Mouse (Mus musculus): ENCODE results near the gene Avp. TPM values are rescaled to one million over a fixed set of nuclear protein-coding genes. Genes with fewer than 3 reads are reported as not detected.

The Avp gene
- polyA plus RNA-seq, 1 experiment from 2014 or later: 0.54 TPM

DNA sequence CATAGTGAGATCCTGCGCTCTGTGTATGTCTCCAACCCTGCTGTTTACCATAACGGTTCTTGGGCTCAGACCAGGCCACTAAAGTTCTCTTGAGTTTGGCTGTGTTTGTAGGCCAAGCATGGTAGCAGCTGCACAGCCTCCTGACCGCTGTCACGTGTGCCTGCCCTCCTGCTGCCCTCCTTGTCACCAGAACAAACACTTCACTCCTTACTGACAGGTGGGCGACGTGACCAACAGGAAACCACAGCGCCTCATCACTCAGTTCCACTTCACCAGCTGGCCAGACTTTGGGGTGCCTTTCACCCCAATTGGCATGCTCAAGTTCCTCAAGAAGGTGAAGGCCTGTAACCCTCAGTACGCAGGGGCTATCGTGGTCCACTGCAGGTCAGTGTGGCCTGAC is 42.1 kb downstream of the Avp start:
- Histone ChIP-seq H3K4me1 (replicated peaks) (no peaks in the 10 kb centered on the region), H3K27ac (ENCODE audit: poor library complexity, severe bottlenecking) (no peak overlapping the region), H3K4me3 (no peak overlapping the region), H3K36me3 (peaks cover 82% of the 10 kb centered on the region), H3K27me3 (replicated peaks) (no peaks in the 10 kb centered on the region), H3K9me3 (replicated peaks) (no peaks in the 10 kb centered on the region), H3K9ac (no peak overlapping the region), H3K4me2 (no peak overlapping the region)
- 86% methylated on average over 9 of the region's 9 CpGs for WGBS
- no peak for ATAC-seq (ENCODE audit: insufficient number of reproducible peaks, low FRiP score)

DNA sequence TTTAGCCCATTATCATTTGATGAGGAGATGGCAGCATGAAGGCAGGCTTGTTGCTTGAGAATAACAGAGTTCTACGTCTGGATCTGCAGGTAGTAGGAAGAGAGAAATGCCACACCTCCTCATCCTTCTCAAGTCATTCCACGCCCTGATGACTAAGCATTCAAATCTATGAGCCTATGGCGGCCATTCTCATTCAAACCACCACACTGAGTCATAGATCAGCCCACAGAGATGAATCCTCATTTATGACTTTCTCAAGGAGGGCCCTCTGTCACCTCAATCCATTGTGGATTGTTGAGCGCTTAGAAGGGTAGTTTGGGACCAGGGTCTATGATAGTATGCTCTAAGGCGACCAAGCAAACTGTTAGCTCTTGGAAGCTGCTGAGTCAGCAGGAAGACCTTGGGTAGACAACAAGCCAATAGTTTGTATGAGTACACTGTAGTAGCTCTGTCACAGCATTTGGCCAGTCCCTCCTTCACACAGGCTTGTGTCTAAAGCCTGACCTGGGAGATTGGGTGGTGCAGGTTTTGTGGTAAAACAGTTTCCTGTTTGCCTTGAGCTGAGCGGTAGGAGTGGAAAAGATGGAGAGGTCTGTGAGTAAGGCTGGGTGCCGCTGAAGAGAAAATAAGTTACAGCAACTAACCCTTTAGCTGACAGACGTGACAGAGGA is 43.3 kb downstream of the Avp start:
- 87% methylated on average over 8 of the region's 8 CpGs for WGBS
- peaks cover 81% of the 10 kb centered on the region for H3K36me3 ChIP-seq
- H3K4me2 ChIP-seq: no peak overlapping the region
- no peak overlapping the region for H3K27ac ChIP-seq (ENCODE audit: poor library complexity, severe bottlenecking)
- no peaks in the 10 kb centered on the region for H3K9me3 ChIP-seq (replicated peaks)
- no peaks in the 10 kb centered on the region for H3K4me1 ChIP-seq (replicated peaks)
- H3K27me3 ChIP-seq (replicated peaks): no peaks in the 10 kb centered on the region
- no peak overlapping the region for H3K4me3 ChIP-seq
- no peak for ATAC-seq (ENCODE audit: insufficient number of reproducible peaks, low FRiP score)
- no peak overlapping the region for H3K9ac ChIP-seq

DNA sequence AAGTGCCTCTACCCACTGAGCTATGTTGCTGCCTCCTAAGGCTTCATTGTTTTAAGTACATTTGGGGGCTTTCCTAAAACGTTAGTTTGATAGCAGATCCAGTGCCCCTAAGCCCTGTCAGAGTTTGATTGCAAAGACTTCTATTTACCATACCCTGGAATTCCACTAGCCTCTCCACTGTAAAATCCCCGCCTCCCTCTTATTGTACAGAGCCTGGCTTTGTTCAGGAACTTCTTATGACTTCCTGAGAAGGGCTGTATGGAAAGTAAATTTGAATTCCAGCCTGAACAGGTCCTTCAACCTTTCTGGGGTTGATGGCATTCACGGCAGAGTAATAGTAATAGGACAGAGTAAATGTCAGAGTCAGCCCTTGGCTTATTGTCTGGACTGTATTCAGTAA is 45.5 kb downstream of the Avp start:
- no peak for ATAC-seq (ENCODE audit: insufficient number of reproducible peaks, low FRiP score)
- Histone ChIP-seq H3K9me3 (replicated peaks) (no peaks in the 10 kb centered on the region), H3K9ac (no peak overlapping the region), H3K27me3 (replicated peaks) (no peaks in the 10 kb centered on the region), H3K36me3 (peaks cover 79% of the 10 kb centered on the region), H3K4me2 (no peak overlapping the region), H3K27ac (ENCODE audit: poor library complexity, severe bottlenecking) (no peak overlapping the region), H3K4me3 (no peak overlapping the region), H3K4me1 (replicated peaks) (no peaks in the 10 kb centered on the region)
- 78% methylated on average over 3 of the region's 3 CpGs for WGBS

DNA sequence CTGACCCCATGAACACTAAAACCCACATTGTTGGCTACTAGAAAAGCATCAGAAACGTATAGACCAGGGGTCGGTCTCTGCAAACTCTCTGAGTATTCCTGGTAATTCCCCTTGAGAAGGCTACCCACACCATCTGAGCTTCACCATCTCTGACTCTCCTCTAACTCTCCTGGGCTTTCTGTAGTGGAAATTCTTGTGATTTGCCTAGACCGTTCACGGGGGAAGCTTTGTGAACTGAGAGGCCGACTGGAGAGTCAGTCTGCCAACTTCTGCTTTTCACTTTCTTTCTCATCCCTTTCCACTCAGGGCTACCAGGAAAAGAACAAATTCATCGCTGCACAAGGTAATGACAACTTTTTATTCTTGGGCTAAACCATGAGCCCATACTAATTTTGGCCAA is 47.3 kb downstream of the Avp start:
- H3K36me3 ChIP-seq: peaks cover 68% of the 10 kb centered on the region
- H3K27me3 ChIP-seq (replicated peaks): no peaks in the 10 kb centered on the region
- H3K9ac ChIP-seq: no peak overlapping the region
- H3K9me3 ChIP-seq (replicated peaks): no peaks in the 10 kb centered on the region
- no peak overlapping the region for H3K4me2 ChIP-seq
- ATAC-seq (ENCODE audit: insufficient number of reproducible peaks, low FRiP score): no peak
- no peak overlapping the region for H3K4me3 ChIP-seq
- WGBS: 87% methylated on average over 6 of the region's 6 CpGs
- no peak overlapping the region for H3K27ac ChIP-seq (ENCODE audit: poor library complexity, severe bottlenecking)
- no peaks in the 10 kb centered on the region for H3K4me1 ChIP-seq (replicated peaks)

DNA sequence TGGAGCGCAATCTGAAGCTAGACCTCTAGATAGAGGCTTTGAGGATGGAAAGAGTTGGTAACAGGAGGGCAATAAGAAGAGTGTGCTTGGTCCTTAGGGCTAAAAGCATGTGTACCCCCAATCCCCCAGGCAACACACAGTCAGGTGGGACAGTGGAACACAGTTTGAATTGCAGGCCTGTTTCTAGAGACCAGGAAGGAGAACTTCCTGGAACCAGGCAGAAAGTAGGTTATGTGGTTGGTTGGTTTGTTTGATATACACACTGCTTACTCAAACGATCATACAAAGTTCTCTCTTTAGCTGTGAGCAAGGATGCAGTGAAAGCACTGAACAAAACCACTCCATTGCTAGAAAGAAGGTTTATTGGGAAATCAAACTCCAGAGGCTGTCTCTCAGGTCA is 50.2 kb downstream of the Avp start:
- H3K4me1 ChIP-seq (replicated peaks): peaks cover 4% of the 10 kb centered on the region; the same call in 1 of the 2 replicates
- no peaks in the 10 kb centered on the region for H3K27me3 ChIP-seq (replicated peaks)
- H3K4me2 ChIP-seq: no peak overlapping the region
- WGBS: 90% methylated on average over 2 of the region's 2 CpGs
- H3K36me3 ChIP-seq: peaks cover 55% of the 10 kb centered on the region
- no peak overlapping the region for H3K27ac ChIP-seq (ENCODE audit: poor library complexity, severe bottlenecking)
- no peak overlapping the region for H3K9ac ChIP-seq
- no peaks in the 10 kb centered on the region for H3K9me3 ChIP-seq (replicated peaks)
- no peak overlapping the region for H3K4me3 ChIP-seq
- ATAC-seq (ENCODE audit: insufficient number of reproducible peaks, low FRiP score): no peak

Small RNA genes within 50 kb of the gene (microRNA-seq; reads per million reads assigned to microRNA genes)
- gene Gm23876: not detected

Other genes with a start within 250 kb of the Avp start
- gene Cpxm1, start 185.0 kb downstream of the Avp start, polyA plus RNA-seq (2016; fragmentation: Nextera tagmentation; extraction: Ambion mirVana): 32.2 and 33.3 TPM in 2 replicates
- gene Gm28372, start 177.3 kb downstream of the Avp start, polyA plus RNA-seq (2016; fragmentation: Nextera tagmentation; extraction: Ambion mirVana): 0.09 and 0.24 TPM in 2 replicates
- gene 1700020A23Rik, start 177.3 kb downstream of the Avp start, polyA plus RNA-seq (2016; fragmentation: Nextera tagmentation; extraction: Ambion mirVana): not detected in 2 replicates
- not detected in 2 replicates for gene Tmem239, start 176.1 kb downstream of the Avp start, polyA plus RNA-seq (2016; fragmentation: Nextera tagmentation; extraction: Ambion mirVana)
- gene Vps16, start 158.2 kb downstream of the Avp start, polyA plus RNA-seq (2016; fragmentation: Nextera tagmentation; extraction: Ambion mirVana): 63.5 and 63.9 TPM in 2 replicates
- 7.5 and 9.0 TPM in 2 replicates for gene Pced1a, start 157.9 kb downstream of the Avp start, polyA plus RNA-seq (2016; fragmentation: Nextera tagmentation; extraction: Ambion mirVana)
- 86.1 and 86.3 TPM in 2 replicates for gene Ptpra, start 132.3 kb downstream of the Avp start, polyA plus RNA-seq (2016; fragmentation: Nextera tagmentation; extraction: Ambion mirVana)
- 66.9 and 67.2 TPM in 2 replicates for gene Mrps26, start 18.8 kb downstream of the Avp start, polyA plus RNA-seq (2016; fragmentation: Nextera tagmentation; extraction: Ambion mirVana)
- not detected in 2 replicates for gene Oxt, start 6.4 kb downstream of the Avp start, polyA plus RNA-seq (2016; fragmentation: Nextera tagmentation; extraction: Ambion mirVana)
- 15.6 and 16.1 TPM in 2 replicates for gene Fastkd5, start 47.5 kb upstream of the Avp start, polyA plus RNA-seq (2016; fragmentation: Nextera tagmentation; extraction: Ambion mirVana)
- gene Ubox5, start 47.5 kb upstream of the Avp start, polyA plus RNA-seq (2016; fragmentation: Nextera tagmentation; extraction: Ambion mirVana): 8.8 TPM in 2 replicates
- gene Lzts3, start 60.2 kb upstream of the Avp start, polyA plus RNA-seq (2016; fragmentation: Nextera tagmentation; extraction: Ambion mirVana): 1.8 TPM in 2 replicates
- 44.5 and 46.3 TPM in 2 replicates for gene Ddrgk1, start 82.1 kb upstream of the Avp start, polyA plus RNA-seq (2016; fragmentation: Nextera tagmentation; extraction: Ambion mirVana)
- gene Itpa, start 85.1 kb upstream of the Avp start, polyA plus RNA-seq (2016; fragmentation: Nextera tagmentation; extraction: Ambion mirVana): 79.7 and 84.1 TPM in 2 replicates
- 0.12 and 0.13 TPM in 2 replicates for gene Slc4a11, start 115.0 kb upstream of the Avp start, polyA plus RNA-seq (2016; fragmentation: Nextera tagmentation; extraction: Ambion mirVana)